Mouse (Mus musculus): ENCODE data around the gene Mta2. TPM values are rescaled to one million over a fixed set of nuclear protein-coding genes. Genes with fewer than 3 reads are reported as not detected.
A peak's percentile ranks its signal among the peaks of the same experiment; 100 is the strongest.

The Mta2 gene
- polyA plus RNA-seq, 1 experiment from 2014 or later: 83.6 TPM

DNA sequence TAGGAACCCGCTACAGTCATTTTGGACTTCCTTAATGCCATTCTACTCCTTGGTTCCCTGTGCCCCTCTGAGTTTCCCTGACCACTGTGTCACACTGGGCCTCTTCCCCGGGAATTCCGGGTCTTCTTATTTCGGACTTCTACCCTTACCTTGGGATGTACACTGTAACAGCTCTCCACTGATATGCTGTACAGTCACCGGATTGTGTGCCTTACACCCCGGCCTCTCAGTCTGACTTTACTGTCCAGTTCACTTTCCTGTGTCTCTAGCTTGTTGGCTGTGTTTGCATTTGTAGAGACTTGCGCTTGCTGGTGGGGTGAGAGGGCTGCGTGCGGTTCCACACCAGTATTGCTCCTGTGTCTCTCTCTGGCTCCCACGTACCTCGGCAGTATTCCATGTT is 11.6 kb upstream of the Mta2 start:
- ATAC-seq (ENCODE audit: extremely low read depth, insufficient number of reproducible peaks, low FRiP score, low TSS enrichment): no peak

DNA sequence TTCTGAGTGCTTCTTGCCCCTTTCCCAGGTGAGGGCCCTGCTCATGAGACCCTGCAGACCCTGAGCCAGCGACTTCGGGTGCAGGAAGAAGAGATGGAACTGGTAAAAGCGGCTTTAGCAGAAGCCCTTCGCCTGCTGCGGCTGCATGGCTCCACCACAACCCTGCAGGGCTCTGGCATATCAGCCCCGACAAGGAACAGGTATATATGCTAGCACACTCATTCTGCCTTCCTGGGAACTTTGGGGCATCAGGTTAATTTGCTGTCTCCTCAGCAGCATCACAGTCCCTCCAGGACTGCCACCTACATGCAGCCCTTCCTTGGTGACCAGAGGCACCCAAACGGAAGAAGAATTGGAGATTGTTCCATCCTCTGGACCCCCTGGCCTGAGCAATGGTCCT is 10.9 kb upstream of the Mta2 start:
- peaks cover 21% of the 10 kb centered on the region for H3K4me1 ChIP-seq
- no peaks in the 10 kb centered on the region for H3K27me3 ChIP-seq (replicated peaks)
- H3K36me3 ChIP-seq: peaks cover 60% of the 10 kb centered on the region
- peak overlapping the region; percentile 89 for H3K4me3 ChIP-seq
- ATAC-seq (ENCODE audit: extremely low read depth, insufficient number of reproducible peaks, low FRiP score, low TSS enrichment): no peak
- no peaks in the 10 kb centered on the region for H3K9me3 ChIP-seq
- peak overlapping the region; percentile 87 for H3K4me2 ChIP-seq
- H3K9ac ChIP-seq: peak overlapping the region; percentile 91
- no peak overlapping the region for H3K27ac ChIP-seq (replicated peaks)
- WGBS: 74% methylated on average over 7 of the region's 7 CpGs

More for the DNA sequence above, 11.6 kb upstream of the Mta2 start:
- Histone ChIP-seq H3K4me3 (peak overlapping the region; percentile 89), H3K4me1 (peaks cover 21% of the 10 kb centered on the region), H3K9ac (peak overlapping the region; percentile 91), H3K27me3 (replicated peaks) (no peaks in the 10 kb centered on the region), H3K27ac (replicated peaks) (peak overlapping the region; percentile 82), H3K9me3 (no peaks in the 10 kb centered on the region), H3K4me2 (peak overlapping the region; percentile 87), H3K36me3 (peaks cover 60% of the 10 kb centered on the region)
- WGBS: 6% methylated on average over 11 of the region's 11 CpGs

DNA sequence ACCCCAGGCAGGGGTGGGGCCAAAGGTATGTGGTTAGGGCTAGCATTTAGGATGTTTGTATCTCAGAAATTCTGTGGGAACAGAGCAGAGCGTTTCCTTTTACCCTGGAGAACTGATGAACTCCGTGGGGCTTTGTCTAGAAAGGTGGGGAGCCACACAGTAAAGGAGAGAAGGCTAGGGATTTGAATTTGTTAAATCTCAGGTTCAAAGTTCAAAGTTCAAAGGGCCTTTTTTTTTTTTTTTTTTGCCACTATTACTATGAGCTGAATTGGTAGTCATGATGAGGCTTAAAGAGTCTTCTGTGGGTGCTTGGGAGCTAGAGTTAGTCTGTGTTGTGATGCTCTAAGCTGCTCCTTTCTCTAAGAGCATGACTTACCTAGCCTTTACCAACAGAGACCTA is 4.9 kb upstream of the Mta2 start:
- Histone ChIP-seq H3K9ac (no peak overlapping the region), H3K27ac (replicated peaks) (no peak overlapping the region), H3K36me3 (peaks cover 69% of the 10 kb centered on the region), H3K27me3 (replicated peaks) (no peaks in the 10 kb centered on the region), H3K4me1 (peaks cover 9% of the 10 kb centered on the region), H3K4me2 (no peak overlapping the region), H3K4me3 (no peak overlapping the region), H3K9me3 (no peaks in the 10 kb centered on the region)
- ATAC-seq (ENCODE audit: extremely low read depth, insufficient number of reproducible peaks, low FRiP score, low TSS enrichment): no peak
- 78% methylated on average over 2 of the region's 2 CpGs for WGBS

DNA sequence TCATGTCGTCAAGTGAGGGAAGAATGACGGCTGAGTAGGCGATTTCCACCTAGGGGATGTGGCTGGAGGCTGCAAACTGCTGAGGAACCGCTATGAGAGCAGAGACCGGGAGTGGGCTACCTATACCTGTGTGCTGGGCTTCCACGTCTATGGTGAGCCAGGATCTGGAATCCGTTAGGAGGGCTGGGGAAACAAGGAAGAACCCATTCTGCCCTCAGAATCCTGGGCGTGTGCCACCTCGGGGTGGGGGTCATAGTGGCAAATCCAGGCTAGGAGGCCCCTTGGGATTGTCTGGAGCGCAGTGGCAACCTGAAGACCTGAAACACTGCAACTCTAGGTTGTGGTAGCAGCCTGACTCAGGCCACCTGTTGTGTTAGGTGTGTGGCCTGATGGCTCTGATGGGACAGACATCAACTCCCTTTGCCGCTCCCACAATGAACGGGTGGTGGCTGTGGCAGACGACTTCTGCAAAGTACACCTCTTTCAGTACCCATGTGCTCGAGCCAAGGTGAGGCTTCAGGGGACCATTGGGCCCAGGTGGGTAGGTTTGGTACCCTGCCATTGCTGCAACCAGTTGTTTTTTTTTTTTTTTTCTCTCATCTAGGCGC is 1.0 kb upstream of the Mta2 start:
- peak overlapping the region; percentile 77; the same call in 1 of the 2 replicates for H3K27ac ChIP-seq (replicated peaks)
- 83% methylated on average over 15 of the region's 15 CpGs for WGBS
- ATAC-seq (ENCODE audit: extremely low read depth, insufficient number of reproducible peaks, low FRiP score, low TSS enrichment): no peak
- H3K27me3 ChIP-seq (replicated peaks): no peaks in the 10 kb centered on the region
- peak overlapping the region; percentile 98 for H3K9ac ChIP-seq
- H3K36me3 ChIP-seq: peaks cover 56% of the 10 kb centered on the region
- peak overlapping the region; percentile 82 for H3K4me2 ChIP-seq
- H3K9me3 ChIP-seq: no peaks in the 10 kb centered on the region
- peaks cover 39% of the 10 kb centered on the region for H3K4me1 ChIP-seq
- H3K4me3 ChIP-seq: peak overlapping the region; percentile 92

DNA sequence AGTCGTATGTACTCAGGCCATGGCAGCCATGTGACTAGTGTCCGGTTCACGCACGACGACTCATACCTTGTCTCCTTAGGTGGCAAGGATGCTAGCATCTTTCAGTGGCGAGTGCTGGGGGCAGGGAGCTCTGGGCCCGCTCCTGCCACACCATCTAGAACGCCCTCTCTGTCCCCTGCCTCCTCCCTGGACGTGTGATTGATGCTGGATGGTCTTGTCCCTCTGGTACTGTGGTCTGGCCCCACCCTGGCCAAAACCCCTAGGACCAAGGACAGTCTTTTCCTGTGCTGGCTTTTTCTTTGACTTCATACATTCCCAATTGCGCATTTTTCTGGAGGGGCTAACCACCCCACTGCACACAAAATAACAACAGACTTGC is 550 bp upstream of the Mta2 start:
- peaks cover 39% of the 10 kb centered on the region for H3K4me1 ChIP-seq
- peak overlapping the region; percentile 92 for H3K4me3 ChIP-seq
- H3K27me3 ChIP-seq (replicated peaks): no peaks in the 10 kb centered on the region
- ATAC-seq (ENCODE audit: extremely low read depth, insufficient number of reproducible peaks, low FRiP score, low TSS enrichment): no peak
- peak overlapping the region; percentile 98 for H3K9ac ChIP-seq
- no peaks in the 10 kb centered on the region for H3K9me3 ChIP-seq
- peaks cover 58% of the 10 kb centered on the region for H3K36me3 ChIP-seq
- peak overlapping the region; percentile 82 for H3K4me2 ChIP-seq
- H3K27ac ChIP-seq (replicated peaks): peak overlapping the region; percentile 77
- 33% methylated on average over 10 of the region's 10 CpGs for WGBS

DNA sequence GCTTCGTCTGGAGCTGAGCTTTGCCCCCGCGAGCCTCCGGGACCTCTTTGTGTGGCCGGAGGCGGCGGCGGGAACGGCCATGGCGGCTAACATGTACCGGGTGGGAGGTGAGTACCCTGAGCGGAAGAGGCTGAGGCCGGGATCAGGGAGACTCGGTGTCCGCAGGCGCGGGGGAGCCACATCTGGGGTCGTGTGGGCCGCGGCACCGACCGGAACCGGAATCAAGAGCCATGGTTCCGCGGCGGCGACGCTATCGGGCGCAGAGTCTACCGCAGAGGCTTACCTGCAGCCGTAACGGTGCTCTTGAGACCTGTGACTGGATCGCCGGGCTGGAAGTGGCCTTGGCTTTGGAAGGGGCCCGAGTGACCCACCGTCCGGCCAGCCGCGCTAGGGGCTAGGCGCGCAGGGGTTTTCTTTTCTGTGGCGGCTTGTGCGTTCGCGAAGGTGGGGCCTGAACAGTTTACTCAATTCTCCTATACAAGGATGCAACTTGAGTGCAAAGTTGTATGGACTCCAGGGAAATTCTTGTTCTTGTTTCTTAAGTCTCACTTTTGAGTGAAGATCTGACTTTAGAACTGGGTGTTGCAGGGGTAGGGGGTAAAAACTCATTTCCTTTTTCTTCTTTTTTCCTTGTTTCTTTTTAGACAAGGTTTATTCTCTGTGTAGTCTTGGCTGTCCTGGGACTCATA is 745 bp downstream of the Mta2 start:
- H3K27ac ChIP-seq (replicated peaks): peak overlapping the region; percentile 98
- peak overlapping the region; percentile 82 for H3K4me2 ChIP-seq
- H3K36me3 ChIP-seq: peaks cover 58% of the 10 kb centered on the region
- WGBS: under 1% methylated on average over 46 of the region's 46 CpGs
- H3K9me3 ChIP-seq: no peaks in the 10 kb centered on the region
- peak overlapping the region; percentile 98 for H3K9ac ChIP-seq
- H3K27me3 ChIP-seq (replicated peaks): no peaks in the 10 kb centered on the region
- peaks cover 39% of the 10 kb centered on the region for H3K4me1 ChIP-seq
- peak; percentile 20; the same call in 1 of the 2 replicates for ATAC-seq (ENCODE audit: extremely low read depth, insufficient number of reproducible peaks, low FRiP score, low TSS enrichment)
- H3K4me3 ChIP-seq: peak overlapping the region; percentile 92

DNA sequence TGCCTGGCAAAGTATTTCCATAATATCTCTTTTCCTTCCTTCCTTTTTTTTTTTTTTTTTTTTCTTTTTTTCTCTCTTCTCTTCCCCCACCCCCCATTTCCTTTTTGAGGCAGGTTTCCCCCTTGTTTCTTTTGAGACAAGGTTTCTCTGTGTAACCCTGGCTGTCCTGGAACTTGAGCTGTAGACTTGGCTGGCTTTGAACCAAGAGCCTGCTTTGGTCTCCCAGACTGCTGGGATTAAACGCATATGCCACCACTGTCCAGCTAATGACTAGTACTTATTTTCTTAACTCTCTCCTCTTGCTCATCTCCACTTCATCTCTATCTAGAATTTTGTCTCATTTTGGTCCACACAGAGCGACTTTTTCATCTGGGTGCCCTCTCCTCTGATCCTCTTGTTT is 1.4 kb downstream of the Mta2 start:
- Histone ChIP-seq H3K4me2 (peak overlapping the region; percentile 82), H3K4me1 (peaks cover 39% of the 10 kb centered on the region), H3K9me3 (no peaks in the 10 kb centered on the region), H3K27ac (replicated peaks) (peak overlapping the region; percentile 98; the same call in 1 of the 2 replicates), H3K27me3 (replicated peaks) (no peaks in the 10 kb centered on the region), H3K9ac (peak overlapping the region; percentile 98), H3K36me3 (peaks cover 59% of the 10 kb centered on the region), H3K4me3 (peak overlapping the region; percentile 92)
- WGBS: 60% methylated on average over 2 of the region's 2 CpGs
- ATAC-seq (ENCODE audit: extremely low read depth, insufficient number of reproducible peaks, low FRiP score, low TSS enrichment): no peak

DNA sequence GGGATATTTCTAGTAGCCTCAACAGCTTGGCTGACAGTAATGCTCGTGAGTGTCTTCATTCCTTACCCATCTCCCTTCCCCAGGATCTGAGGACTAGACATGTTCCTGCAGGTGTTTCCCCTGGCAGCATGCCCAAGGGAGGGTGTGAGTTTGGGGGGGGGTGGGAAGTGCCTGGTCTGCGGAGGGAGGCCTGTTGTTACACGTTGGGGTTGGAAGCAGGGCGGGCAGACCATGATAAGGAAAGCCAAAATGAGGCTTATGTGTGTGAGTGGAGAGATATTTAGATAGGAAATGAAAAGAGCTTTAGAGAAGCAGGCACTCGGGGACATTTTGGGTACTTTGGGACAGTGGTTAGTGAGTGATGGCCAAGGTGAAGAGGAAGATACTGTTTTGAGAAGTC is 2.4 kb downstream of the Mta2 start:
- 36% methylated on average over 5 of the region's 5 CpGs for WGBS
- peaks cover 39% of the 10 kb centered on the region for H3K4me1 ChIP-seq
- H3K27me3 ChIP-seq (replicated peaks): no peaks in the 10 kb centered on the region
- ATAC-seq (ENCODE audit: extremely low read depth, insufficient number of reproducible peaks, low FRiP score, low TSS enrichment): no peak
- peak overlapping the region; percentile 82 for H3K4me2 ChIP-seq
- no peaks in the 10 kb centered on the region for H3K9me3 ChIP-seq
- peak overlapping the region; percentile 92 for H3K4me3 ChIP-seq
- H3K9ac ChIP-seq: peak overlapping the region; percentile 98
- H3K36me3 ChIP-seq: peaks cover 59% of the 10 kb centered on the region
- peak overlapping the region; percentile 46 for H3K27ac ChIP-seq (replicated peaks)

DNA sequence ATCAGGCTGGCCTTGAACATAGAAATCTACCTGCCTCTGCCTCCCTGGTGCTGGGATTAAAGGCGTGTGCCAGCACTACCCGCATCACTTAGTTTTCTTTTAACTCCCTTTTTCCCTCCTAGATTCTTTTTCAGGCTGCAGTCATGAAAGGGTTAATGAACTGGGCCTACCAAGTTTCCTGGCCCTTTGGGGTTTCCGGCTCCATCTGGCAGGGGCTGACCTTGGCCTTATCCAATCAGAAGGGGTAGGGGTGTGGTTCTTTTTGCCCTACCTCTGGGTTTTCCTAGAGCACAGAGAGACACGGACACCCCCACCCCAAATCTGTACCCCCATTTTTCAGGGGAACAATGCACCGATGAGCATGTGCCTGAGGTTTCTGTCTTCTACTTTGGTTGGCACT is 3.1 kb downstream of the Mta2 start:
- Histone ChIP-seq H3K4me2 (peak overlapping the region; percentile 82), H3K27ac (replicated peaks) (peak overlapping the region; percentile 55), H3K27me3 (replicated peaks) (no peaks in the 10 kb centered on the region), H3K9ac (peak overlapping the region; percentile 98), H3K4me3 (peak overlapping the region; percentile 92), H3K36me3 (peaks cover 59% of the 10 kb centered on the region), H3K9me3 (no peaks in the 10 kb centered on the region), H3K4me1 (peaks cover 39% of the 10 kb centered on the region)
- no peak for ATAC-seq (ENCODE audit: extremely low read depth, insufficient number of reproducible peaks, low FRiP score, low TSS enrichment)
- 29% methylated on average over 5 of the region's 5 CpGs for WGBS

DNA sequence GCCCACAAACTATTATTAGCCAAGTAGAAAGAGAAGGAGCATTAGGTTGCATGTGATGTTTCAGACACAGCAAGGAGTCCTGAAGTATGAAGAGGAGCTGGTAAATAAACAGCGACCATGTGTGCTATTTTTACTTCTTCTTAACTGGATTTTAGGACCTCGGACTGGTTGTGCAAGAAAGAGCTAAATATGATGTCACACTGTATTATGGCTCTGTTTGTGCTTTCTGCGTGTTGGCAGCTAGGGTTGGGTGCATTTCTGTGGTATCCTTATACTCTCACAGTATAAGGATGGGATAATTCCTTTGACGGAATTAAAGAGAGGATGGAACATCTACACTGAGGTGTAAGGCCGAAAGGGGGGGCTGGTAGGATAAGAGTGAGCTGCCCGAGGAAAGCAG is 3.6 kb downstream of the Mta2 start:
- Histone ChIP-seq H3K36me3 (peaks cover 64% of the 10 kb centered on the region), H3K9ac (peak overlapping the region; percentile 98), H3K4me2 (peak overlapping the region; percentile 82), H3K27ac (replicated peaks) (peak overlapping the region; percentile 55), H3K27me3 (replicated peaks) (no peaks in the 10 kb centered on the region), H3K4me1 (peaks cover 39% of the 10 kb centered on the region), H3K4me3 (peak overlapping the region; percentile 92), H3K9me3 (no peaks in the 10 kb centered on the region)
- 72% methylated on average over 6 of the region's 6 CpGs for WGBS
- no peak for ATAC-seq (ENCODE audit: extremely low read depth, insufficient number of reproducible peaks, low FRiP score, low TSS enrichment)

DNA sequence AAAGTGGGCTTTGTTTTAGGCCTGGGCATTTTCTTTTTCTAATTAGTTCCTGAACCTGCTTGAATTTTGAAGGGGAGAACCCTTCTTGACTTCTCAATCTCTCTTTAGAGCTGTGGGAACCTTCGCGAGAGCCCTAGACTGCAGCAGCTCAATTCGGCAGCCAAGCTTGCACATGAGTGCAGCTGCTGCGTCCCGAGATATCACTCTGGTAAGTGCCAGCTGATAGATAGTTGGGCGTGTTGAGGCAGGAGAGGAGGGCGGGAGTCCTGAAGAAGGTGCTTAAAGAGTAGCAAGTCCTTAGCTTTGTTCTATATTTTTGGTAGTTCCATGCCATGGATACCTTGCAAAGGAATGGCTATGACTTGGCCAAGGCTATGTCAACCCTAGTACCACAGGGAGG is 5.3 kb downstream of the Mta2 start:
- H3K4me2 ChIP-seq: no peak overlapping the region
- H3K4me1 ChIP-seq: peaks cover 30% of the 10 kb centered on the region
- no peak for ATAC-seq (ENCODE audit: extremely low read depth, insufficient number of reproducible peaks, low FRiP score, low TSS enrichment)
- no peak overlapping the region for H3K27ac ChIP-seq (replicated peaks)
- no peaks in the 10 kb centered on the region for H3K9me3 ChIP-seq
- H3K36me3 ChIP-seq: peaks cover 80% of the 10 kb centered on the region
- 81% methylated on average over 7 of the region's 7 CpGs for WGBS
- no peak overlapping the region for H3K4me3 ChIP-seq
- no peaks in the 10 kb centered on the region for H3K27me3 ChIP-seq (replicated peaks)
- no peak overlapping the region for H3K9ac ChIP-seq

DNA sequence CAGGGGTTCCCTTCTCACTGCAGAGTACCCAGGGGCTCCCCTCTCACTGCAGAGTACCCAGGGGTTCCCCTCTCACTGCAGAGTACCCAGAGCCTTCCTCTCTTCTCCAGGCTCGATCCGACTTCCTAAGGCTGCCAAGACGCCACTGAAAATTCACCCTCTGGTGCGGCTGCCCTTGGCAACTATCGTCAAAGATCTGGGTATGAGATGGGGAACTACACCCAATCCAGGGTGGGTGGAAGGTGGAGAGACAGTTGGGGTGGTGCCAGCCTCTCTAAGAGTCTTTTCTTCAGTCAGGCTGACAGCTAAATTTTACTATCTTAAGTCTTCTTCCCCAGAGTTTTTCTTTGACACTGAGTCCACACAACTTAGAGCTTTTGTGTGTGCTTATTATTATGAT is 8.5 kb downstream of the Mta2 start:
- no peak overlapping the region for H3K4me2 ChIP-seq
- ATAC-seq (ENCODE audit: extremely low read depth, insufficient number of reproducible peaks, low FRiP score, low TSS enrichment): no peak
- peaks cover 26% of the 10 kb centered on the region for H3K4me1 ChIP-seq
- no peaks in the 10 kb centered on the region for H3K27me3 ChIP-seq (replicated peaks)
- H3K36me3 ChIP-seq: peaks cover 77% of the 10 kb centered on the region
- H3K9me3 ChIP-seq: no peaks in the 10 kb centered on the region
- WGBS: 94% methylated on average over 5 of the region's 5 CpGs
- no peak overlapping the region for H3K4me3 ChIP-seq
- H3K9ac ChIP-seq: no peak overlapping the region
- H3K27ac ChIP-seq (replicated peaks): no peak overlapping the region
